Mouse (Mus musculus) hindbrain, embryonic 16.5 days (tissue): ENCODE results near the gene Tm4sf19. TPM values are rescaled to one million over a fixed set of nuclear protein-coding genes. Genes with fewer than 3 reads are reported as not detected.

Source experiments
- ATAC-seq: fragments of 200-750 bp; cut with Nextera tagmentation; 2 replicates; pipeline ENCODE4 v1.8.0; 2017; ENCODE audit warnings: moderate TSS enrichment, moderate library complexity
- H3K27ac ChIP-seq: fragments of 300-500 bp; sonication (generic); 2 replicates; pipeline ENCODE4 v1.5.1; 2014; ENCODE audit warnings: low read depth, mild to moderate bottlenecking, control low read depth, low read length, moderate library complexity
- H3K27me3 ChIP-seq: fragments of 300-500 bp; sonication (generic); replicated peaks from 2 replicates; pipeline ENCODE4 v1.6.1; 2014; ENCODE audit warnings: low read length; ENCODE audit not compliant: control insufficient read depth, insufficient read depth
- H3K36me3 ChIP-seq: fragments of 300-500 bp; sonication (generic); 2 replicates; pipeline ENCODE4 v1.6.1; 2014; ENCODE audit warnings: mild to moderate bottlenecking, low read length, moderate library complexity, mixed read lengths; ENCODE audit not compliant: control insufficient read depth, insufficient read depth
- H3K4me1 ChIP-seq: fragments of 300-500 bp; sonication (generic); 2 replicates; pipeline ENCODE4 v1.6.1; 2014; ENCODE audit warnings: low read depth, low read length; ENCODE audit not compliant: control insufficient read depth, insufficient read depth
- H3K4me2 ChIP-seq: fragments of 300-500 bp; sonication (generic); 2 replicates; pipeline ENCODE4 v1.6.1; 2014; ENCODE audit warnings: mild to moderate bottlenecking, low read length, control low read depth, moderate library complexity
- H3K4me3 ChIP-seq: fragments of 300-500 bp; sonication (generic); 2 replicates; pipeline ENCODE4 v1.5.1; 2014; ENCODE audit warnings: mild to moderate bottlenecking, low read length, control low read depth, moderate library complexity
- H3K9ac ChIP-seq: fragments of 300-500 bp; sonication (generic); 2 replicates; pipeline ENCODE4 v1.6.1; 2014; ENCODE audit warnings: low read depth, mild to moderate bottlenecking, control low read depth, low read length, moderate library complexity
- H3K9me3 ChIP-seq: fragments of 300-500 bp; sonication (generic); 2 replicates; pipeline ENCODE4 v1.6.1; 2014; ENCODE audit warnings: mild to moderate bottlenecking, low read length, moderate library complexity; ENCODE audit not compliant: control insufficient read depth
- WGBS: fragments of 180-500 bp; shearing (Covaris S2); extraction: QIAGEN DNeasy Blood & Tissue Kit; methylation state at CpG from one replicate; pipeline ENCODE4 v1.1.7; 2014; 5-methylcytosine and 5-hydroxymethylcytosine counted together
- polyA plus RNA-seq: library from polyadenylated mRNA; unstranded; fragments of >200 nt; fragmentation: Nextera tagmentation; extraction: Ambion mirVana; gene quantifications from 2 replicates; pipeline ENCODE4 v1.2.1, GENCODE M21; 2015

Gene Tm4sf19
- polyA plus RNA-seq, 1 experiment from 2014 or later, result not detected

- Histone ChIP-seq H3K27ac (no peak overlapping the region), H3K4me3 (no peak overlapping the region), H3K4me1 (no peaks in the 10 kb centered on the region), H3K27me3 (no peaks in the 10 kb centered on the region), H3K36me3 (peaks cover 12% of the 10 kb centered on the region), H3K4me2 (no peak overlapping the region), H3K9ac (no peak overlapping the region), H3K9me3 (no peaks in the 10 kb centered on the region)
- 91% methylated on average over 3 of the region's 3 CpGs for WGBS
- ATAC-seq, result no peak
Observed at GRCm38 (mm10) chr16:32390882-32391281, 9.4 kb upstream of the Tm4sf19 start.

DNA sequence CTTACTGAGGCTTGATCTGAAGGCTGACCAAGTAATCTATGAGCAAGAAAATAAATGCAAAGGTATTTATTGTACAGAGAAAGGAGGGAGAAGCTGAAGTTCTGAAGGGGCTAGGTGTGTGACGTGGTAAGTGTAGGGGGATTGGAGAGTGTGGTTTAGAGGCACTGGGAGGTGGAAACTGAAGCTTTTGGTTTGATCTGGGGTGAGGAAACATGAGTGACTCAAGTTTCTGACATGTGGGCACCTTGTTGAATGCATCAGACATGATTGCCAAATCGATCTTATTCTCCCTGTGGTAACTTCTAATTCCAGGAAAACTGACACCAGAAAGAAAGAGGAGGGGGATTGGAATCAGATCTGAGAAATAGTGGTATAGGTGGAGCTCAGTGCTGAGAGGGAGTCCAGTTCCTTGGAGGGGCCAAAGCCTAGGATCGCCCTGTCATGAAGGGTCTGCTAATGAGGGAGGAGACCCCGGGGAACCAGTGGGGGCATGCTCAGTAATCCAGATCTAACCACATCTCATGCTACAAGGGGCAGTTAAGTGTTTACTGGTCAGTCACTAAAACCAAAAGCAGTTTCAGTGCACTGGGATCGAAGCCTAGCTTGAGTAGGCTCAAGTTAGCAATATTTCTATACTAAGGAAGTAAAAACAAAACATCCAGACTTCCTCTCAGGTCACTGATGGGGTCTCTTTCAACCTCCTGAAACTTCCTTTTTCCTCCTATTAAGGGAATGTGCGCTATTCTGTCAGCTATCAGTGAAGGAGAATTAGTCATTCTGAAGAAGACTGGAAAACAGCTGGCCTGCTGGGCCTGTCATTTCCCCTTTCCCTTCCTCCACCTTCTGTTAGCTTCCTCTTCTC is 4.4 kb upstream of the Tm4sf19 start:
- Histone ChIP-seq H3K27me3 (no peaks in the 10 kb centered on the region), H3K9ac (no peak overlapping the region), H3K36me3 (peaks cover 2% of the 10 kb centered on the region; the same call in 1 of the 2 replicates), H3K9me3 (no peaks in the 10 kb centered on the region), H3K27ac (no peak overlapping the region), H3K4me1 (no peaks in the 10 kb centered on the region), H3K4me2 (no peak overlapping the region), H3K4me3 (no peak overlapping the region)
- no peak for ATAC-seq
- 73% methylated on average over 6 of the region's 6 CpGs for WGBS

- Histone ChIP-seq H3K9ac (no peak overlapping the region), H3K4me1 (no peaks in the 10 kb centered on the region), H3K27ac (no peak overlapping the region), H3K4me2 (no peak overlapping the region), H3K9me3 (no peaks in the 10 kb centered on the region), H3K36me3 (no peaks in the 10 kb centered on the region), H3K4me3 (no peak overlapping the region), H3K27me3 (no peaks in the 10 kb centered on the region)
- 54% methylated on average over 3 of the region's 3 CpGs for WGBS
- ATAC-seq, result no peak
Observed at GRCm38 (mm10) chr16:32396541-32396835, 3.8 kb upstream of the Tm4sf19 start.

- Histone ChIP-seq H3K9me3 (no peaks in the 10 kb centered on the region), H3K27me3 (no peaks in the 10 kb centered on the region), H3K4me1 (no peaks in the 10 kb centered on the region), H3K27ac (no peak overlapping the region), H3K4me2 (no peak overlapping the region), H3K4me3 (no peak overlapping the region), H3K9ac (no peak overlapping the region), H3K36me3 (no peaks in the 10 kb centered on the region)
- WGBS, result 74% methylated on average over 3 of the region's 3 CpGs
- no peak for ATAC-seq
Observed at GRCm38 (mm10) chr16:32398206-32398605, 2.1 kb upstream of the Tm4sf19 start.

DNA sequence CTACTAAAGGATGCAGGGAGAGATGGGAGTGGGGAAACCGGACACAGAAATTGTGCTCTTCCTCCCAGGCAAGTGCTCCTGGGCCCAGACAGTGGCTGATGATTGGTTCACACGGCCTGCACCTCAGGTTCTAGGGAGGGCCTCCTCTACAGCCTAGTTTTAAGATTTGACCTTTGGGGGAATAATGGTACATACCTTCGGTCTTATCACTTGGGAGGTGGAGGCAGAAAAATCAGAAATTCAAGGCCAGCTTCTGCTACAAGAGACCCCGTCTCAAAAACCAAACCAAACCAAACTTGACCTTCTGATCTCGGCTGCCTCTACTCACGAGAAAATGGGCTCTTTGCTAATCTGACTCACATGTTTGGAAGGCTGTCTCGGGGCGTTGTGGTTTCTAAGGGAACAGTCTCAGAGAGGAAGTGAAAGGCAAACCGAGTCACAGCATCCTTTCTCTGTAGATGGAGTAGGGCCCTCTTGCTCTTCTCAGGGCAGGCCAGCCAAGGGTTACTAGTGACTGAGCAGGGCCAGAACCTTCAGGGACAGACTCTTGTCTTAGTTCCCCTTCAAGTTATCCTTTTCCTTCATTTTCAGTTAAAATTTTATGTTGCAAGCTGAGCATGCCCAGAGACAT is 1.1 kb downstream of the Tm4sf19 start:
- Histone ChIP-seq H3K9me3 (no peaks in the 10 kb centered on the region), H3K4me3 (no peak overlapping the region), H3K27me3 (no peaks in the 10 kb centered on the region), H3K9ac (no peak overlapping the region), H3K4me2 (no peak overlapping the region), H3K4me1 (no peaks in the 10 kb centered on the region), H3K36me3 (no peaks in the 10 kb centered on the region), H3K27ac (no peak overlapping the region)
- ATAC-seq, result no peak
- 83% methylated on average over 9 of the region's 9 CpGs for WGBS

DNA sequence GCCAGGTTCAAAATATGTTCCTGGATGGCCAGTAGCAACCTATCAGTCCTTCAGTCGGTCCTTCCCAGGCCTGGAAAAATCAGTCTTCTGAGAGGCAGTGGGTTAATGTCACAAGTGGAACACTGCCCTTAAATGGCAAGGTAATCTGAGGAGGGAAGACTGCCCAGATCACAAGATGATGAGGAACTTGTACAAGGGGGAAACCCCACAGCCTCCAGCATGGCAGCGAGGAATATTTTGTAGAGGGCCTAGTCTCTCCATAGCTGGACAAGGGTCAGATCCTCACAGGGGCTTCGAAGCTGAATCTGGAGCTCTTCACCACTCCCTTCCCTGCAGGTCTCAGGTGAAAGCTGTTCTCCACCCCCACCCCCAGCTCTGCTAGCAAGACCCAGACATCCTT is 2.5 kb downstream of the Tm4sf19 start:
- no peaks in the 10 kb centered on the region for H3K36me3 ChIP-seq
- H3K9me3 ChIP-seq, result no peaks in the 10 kb centered on the region
- 89% methylated on average over 3 of the region's 3 CpGs for WGBS
- no peak overlapping the region for H3K4me3 ChIP-seq
- H3K27me3 ChIP-seq, result no peaks in the 10 kb centered on the region
- H3K4me1 ChIP-seq, result no peaks in the 10 kb centered on the region
- H3K27ac ChIP-seq, result no peak overlapping the region
- H3K4me2 ChIP-seq, result no peak overlapping the region
- no peak overlapping the region for H3K9ac ChIP-seq
- no peak for ATAC-seq

- 79% methylated on average over 9 of the region's 9 CpGs for WGBS
- ATAC-seq, result no peak
- Histone ChIP-seq H3K9ac (no peak overlapping the region), H3K9me3 (no peaks in the 10 kb centered on the region), H3K4me1 (no peaks in the 10 kb centered on the region), H3K27ac (no peak overlapping the region), H3K36me3 (no peaks in the 10 kb centered on the region), H3K4me2 (no peak overlapping the region), H3K27me3 (no peaks in the 10 kb centered on the region), H3K4me3 (no peak overlapping the region)
Observed at GRCm38 (mm10) chr16:32405716-32406115, 5.4 kb downstream of the Tm4sf19 start.

DNA sequence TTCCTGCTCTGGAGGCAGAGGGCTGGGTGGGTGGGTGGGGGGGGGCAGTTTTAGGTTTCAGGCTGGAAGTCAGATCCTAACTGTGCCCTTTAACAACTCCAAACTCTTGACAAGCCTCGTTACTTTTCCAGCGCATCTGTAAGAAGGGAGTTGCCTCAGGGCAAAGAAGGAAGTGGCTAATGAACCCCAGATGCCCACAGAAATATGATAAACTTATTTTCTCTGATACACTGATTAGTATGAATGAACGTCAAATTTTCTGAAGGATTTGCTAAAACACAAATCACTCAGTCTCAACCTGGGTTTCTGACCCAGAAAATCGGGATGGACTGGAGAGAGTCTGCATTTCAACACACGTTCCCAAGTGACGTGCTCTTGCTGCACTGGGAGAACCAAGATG is 6.4 kb downstream of the Tm4sf19 start:
- Histone ChIP-seq H3K27me3 (no peaks in the 10 kb centered on the region), H3K9ac (no peak overlapping the region), H3K36me3 (no peaks in the 10 kb centered on the region), H3K4me1 (no peaks in the 10 kb centered on the region), H3K9me3 (no peaks in the 10 kb centered on the region), H3K4me2 (no peak overlapping the region), H3K27ac (no peak overlapping the region), H3K4me3 (no peak overlapping the region)
- WGBS, result 85% methylated on average over 6 of the region's 6 CpGs
- ATAC-seq, result no peak

GRCm38 (mm10) chr16:32407730-32408129 is 7.4 kb downstream of the Tm4sf19 start:
- no peak for ATAC-seq
- H3K27ac ChIP-seq, result no peak overlapping the region
- WGBS, result 85% methylated on average over 10 of the region's 10 CpGs
- no peaks in the 10 kb centered on the region for H3K9me3 ChIP-seq
- no peak overlapping the region for H3K4me2 ChIP-seq
- H3K4me1 ChIP-seq, result no peaks in the 10 kb centered on the region
- no peak overlapping the region for H3K9ac ChIP-seq
- no peaks in the 10 kb centered on the region for H3K36me3 ChIP-seq
- H3K4me3 ChIP-seq, result no peak overlapping the region
- no peaks in the 10 kb centered on the region for H3K27me3 ChIP-seq
